In the genomic region with DNA sequence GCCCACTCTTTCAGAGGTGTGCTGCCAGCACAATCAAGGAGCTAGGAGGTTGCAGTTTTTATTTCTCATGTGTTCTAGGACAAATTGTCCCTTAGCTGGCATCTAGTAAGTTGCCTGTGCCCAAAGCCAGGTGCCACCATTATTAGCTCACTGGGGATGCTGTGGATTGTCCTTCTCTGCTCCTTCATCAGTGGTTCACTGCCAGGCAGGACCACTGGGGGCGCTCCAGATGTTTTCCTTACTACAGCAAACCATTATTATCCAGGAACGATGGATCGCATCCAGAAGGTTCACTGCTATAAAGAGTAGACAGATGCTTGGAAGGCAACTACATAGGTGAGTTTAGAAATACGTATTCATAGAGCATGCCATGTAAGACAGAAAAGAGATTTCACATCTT, we compare ENCODE assay signal across 15 mouse cellular contexts. TPM values are rescaled to one million over a fixed set of nuclear protein-coding genes. Genes with fewer than 3 reads are reported as not detected.
DNase-seq lines count a peak whose midpoint lies in the region; ATAC-seq and TF ChIP-seq lines count a peak whose summit lies in the region.
"Had no signal": no experiment of that assay in that cellular context is flagged by ENCODE, and none has a peak within 500 bp of the region (broad histone marks: within the 10 kb centered on the region; RNA-seq: fewer than 3 reads in every experiment).

No protein-coding gene starts in this region.

- H3K27ac ChIP-seq in hindbrain, postnatal 0 days, result no peak overlapping the region
- H3K27ac ChIP-seq in hindbrain, embryonic 12.5 days, result no peak overlapping the region
- H3K27ac ChIP-seq in lung, embryonic 14.5 days (ENCODE audit: low read depth), result no peak overlapping the region
- no peak overlapping the region for H3K27ac ChIP-seq in embryonic facial prominence, embryonic 10.5 days (replicated peaks)
- H3K27ac ChIP-seq: embryonic facial prominence, embryonic 12.5 days; forebrain, embryonic 13.5 days; neural tube, embryonic 13.5 days had no signal

- no peaks in the 10 kb centered on the region for H3K4me1 ChIP-seq in hindbrain, postnatal 0 days (ENCODE audit: insufficient read depth, low read length)
- no peaks in the 10 kb centered on the region for H3K4me1 ChIP-seq in hindbrain, embryonic 12.5 days
- H3K4me1 ChIP-seq in lung, embryonic 14.5 days (ENCODE audit: insufficient read depth), result no peaks in the 10 kb centered on the region
- no peaks in the 10 kb centered on the region for H3K4me1 ChIP-seq in embryonic facial prominence, embryonic 10.5 days
- H3K4me1 ChIP-seq: embryonic facial prominence, embryonic 12.5 days; forebrain, embryonic 13.5 days; megakaryocyte, embryonic 14.5 days; neural tube, embryonic 13.5 days had no signal

- no peaks in the 10 kb centered on the region for H3K27me3 ChIP-seq in hindbrain, postnatal 0 days (ENCODE audit: insufficient read depth, low read length)
- H3K27me3 ChIP-seq in hindbrain, embryonic 12.5 days, result no peaks in the 10 kb centered on the region
- no peaks in the 10 kb centered on the region for H3K27me3 ChIP-seq in lung, embryonic 14.5 days (ENCODE audit: insufficient read depth, low read length)
- H3K27me3 ChIP-seq in embryonic facial prominence, embryonic 10.5 days (replicated peaks; ENCODE audit: low read depth, poor library complexity, severe bottlenecking), result no peaks in the 10 kb centered on the region
- H3K27me3 ChIP-seq: embryonic facial prominence, embryonic 12.5 days; forebrain, embryonic 13.5 days; megakaryocyte, embryonic 14.5 days; neural tube, embryonic 13.5 days had no signal

- no peak overlapping the region for H3K9ac ChIP-seq in hindbrain, postnatal 0 days (replicated peaks; ENCODE audit: low read length)
- no peak overlapping the region for H3K9ac ChIP-seq in hindbrain, embryonic 12.5 days
- H3K9ac ChIP-seq in lung, embryonic 14.5 days, result no peak overlapping the region
- H3K9ac ChIP-seq: embryonic facial prominence, embryonic 12.5 days; forebrain, embryonic 13.5 days; neural tube, embryonic 13.5 days had no signal

- no peak overlapping the region for H3K4me3 ChIP-seq in hindbrain, postnatal 0 days (ENCODE audit: low read length)
- no peak overlapping the region for H3K4me3 ChIP-seq in hindbrain, embryonic 12.5 days
- H3K4me3 ChIP-seq in lung, embryonic 14.5 days (ENCODE audit: low read depth, low read length), result no peak overlapping the region
- H3K4me3 ChIP-seq in embryonic facial prominence, embryonic 10.5 days, result no peak overlapping the region
- H3K4me3 ChIP-seq: embryonic facial prominence, embryonic 12.5 days; forebrain, embryonic 13.5 days; megakaryocyte, embryonic 14.5 days; neural tube, embryonic 13.5 days had no signal

- peak; percentile 37; the same call in 1 of the 2 replicates for TF ChIP-seq CTCF in hindbrain, postnatal 0 days (IDR thresholded peaks at IDR 0.05; ENCODE audit: low read depth)
- TF ChIP-seq CTCF in lung, embryonic 14.5 days (IDR thresholded peaks at IDR 0.05; ENCODE audit: low read depth), result peak; percentile 47

- H3K4me2 ChIP-seq in hindbrain, postnatal 0 days (ENCODE audit: low read depth, low read length), result no peak overlapping the region
- no peak overlapping the region for H3K4me2 ChIP-seq in hindbrain, embryonic 12.5 days (replicated peaks)
- no peak overlapping the region for H3K4me2 ChIP-seq in lung, embryonic 14.5 days
- H3K4me2 ChIP-seq: embryonic facial prominence, embryonic 12.5 days; forebrain, embryonic 13.5 days; neural tube, embryonic 13.5 days had no signal

- no peak for ATAC-seq in hindbrain, postnatal 0 days
- no peak for ATAC-seq in hindbrain, embryonic 12.5 days (ENCODE audit: low FRiP score)
- ATAC-seq in lung, embryonic 14.5 days (ENCODE audit: insufficient read depth), result no peak
- ATAC-seq in erythroblast, adult 5-6 weeks (replicated peaks; ENCODE audit: low FRiP score, poor library complexity, severe bottlenecking), result no peak
- ATAC-seq: forebrain, embryonic 13.5 days had no signal

- H3K36me3 ChIP-seq in hindbrain, postnatal 0 days (ENCODE audit: insufficient read depth, low read length), result no peaks in the 10 kb centered on the region
- H3K36me3 ChIP-seq in hindbrain, embryonic 12.5 days, result no peaks in the 10 kb centered on the region
- no peaks in the 10 kb centered on the region for H3K36me3 ChIP-seq in lung, embryonic 14.5 days (ENCODE audit: insufficient read depth)
- no peaks in the 10 kb centered on the region for H3K36me3 ChIP-seq in embryonic facial prominence, embryonic 10.5 days (replicated peaks)
- H3K36me3 ChIP-seq: embryonic facial prominence, embryonic 12.5 days; neural tube, embryonic 13.5 days had no signal

- DNase-seq in cerebellum, postnatal 10 days, result peak; percentile 23 to 25
- no peak for DNase-seq in cerebellum, adult 11 months
- peak; percentile 12 for DNase-seq in hindbrain, postnatal 0 days (ENCODE audit: low spot score)
- DNase-seq in lung, embryonic 14.5 days, result peak; percentile 17
- DNase-seq in lung, postnatal 14 days, result no peak
- DNase-seq in embryonic facial prominence, embryonic 10.5 days (ENCODE audit: low spot score), result peak; percentile 27
- DNase-seq: cerebellum, adult 18-20 months; gastrocnemius, postnatal 14 days; right cerebral cortex, adult 18-20 months had no signal

- 65% methylated on average over 4 of the region's 4 CpGs for WGBS in hindbrain, postnatal 0 days
- WGBS in hindbrain, embryonic 12.5 days, result 69% methylated on average over 4 of the region's 4 CpGs
- 69% methylated on average over 4 of the region's 4 CpGs for WGBS in lung, embryonic 14.5 days
- WGBS in embryonic facial prominence, embryonic 10.5 days, result 63% methylated on average over 4 of the region's 4 CpGs

- no peaks in the 10 kb centered on the region for H3K9me3 ChIP-seq in hindbrain, postnatal 0 days (ENCODE audit: low read length)
- no peaks in the 10 kb centered on the region for H3K9me3 ChIP-seq in hindbrain, embryonic 12.5 days (replicated peaks)
- no peaks in the 10 kb centered on the region for H3K9me3 ChIP-seq in lung, embryonic 14.5 days (ENCODE audit: low read depth, low read length)
- H3K9me3 ChIP-seq in embryonic facial prominence, embryonic 10.5 days, result no peaks in the 10 kb centered on the region
- H3K9me3 ChIP-seq: embryonic facial prominence, embryonic 12.5 days; forebrain, embryonic 13.5 days; megakaryocyte, embryonic 14.5 days; neural tube, embryonic 13.5 days had no signal

RNA-seq across cellular contexts. Expression of a gene that starts 25.7 kb away (rescaled TPM):
- total RNA-seq in hindbrain, postnatal 0 days (2014; rRNA removed), result 53.8 and 61.9 TPM in 2 replicates
- polyA plus RNA-seq in hindbrain, postnatal 0 days (2015; fragmentation: Nextera tagmentation; extraction: Ambion mirVana), result 28.0 and 30.3 TPM in 2 replicates
- polyA plus RNA-seq in hindbrain, embryonic 12.5 days (2016; fragmentation: Nextera tagmentation; extraction: Ambion mirVana), result 24.9 and 26.2 TPM in 2 replicates
- 0.62 and 0.66 TPM in 2 replicates for polyA plus RNA-seq in lung, embryonic 14.5 days (2014; fragmentation: Nextera tagmentation; extraction: Ambion mirVana)
- 2.2 and 2.7 TPM in 2 replicates for polyA plus RNA-seq in embryonic facial prominence, embryonic 10.5 days (2016; fragmentation: Nextera tagmentation; extraction: Ambion mirVana)
- total RNA-seq in erythroblast, adult 5-6 weeks (2015; ENCODE audit: low replicate concordance), result not detected in 2 replicates
- total RNA-seq in erythroblast, adult 5-6 weeks (2017; ENCODE audit: low replicate concordance), result not detected in 2 replicates

Comparison
In these comparisons a context has a peak if more than half of its experiments do, and no peak if none do; other contexts are left out.
1. DNase-seq: peak in cerebellum, postnatal 10 days (2 of 2), hindbrain, postnatal 0 days (single experiment), lung, embryonic 14.5 days (single experiment) and embryonic facial prominence, embryonic 10.5 days (single experiment); none in cerebellum, adult 11 months (single experiment) and lung, postnatal 14 days (single experiment).